Mouse (Mus musculus): ENCODE measurements at regions not wholly inside any gene's neighbourhood (a gene's known extent, or its start where the extent isn't known, plus 50 kb on each side); places are given as distances from the start of the nearest gene placed in this dataset.

DNA sequence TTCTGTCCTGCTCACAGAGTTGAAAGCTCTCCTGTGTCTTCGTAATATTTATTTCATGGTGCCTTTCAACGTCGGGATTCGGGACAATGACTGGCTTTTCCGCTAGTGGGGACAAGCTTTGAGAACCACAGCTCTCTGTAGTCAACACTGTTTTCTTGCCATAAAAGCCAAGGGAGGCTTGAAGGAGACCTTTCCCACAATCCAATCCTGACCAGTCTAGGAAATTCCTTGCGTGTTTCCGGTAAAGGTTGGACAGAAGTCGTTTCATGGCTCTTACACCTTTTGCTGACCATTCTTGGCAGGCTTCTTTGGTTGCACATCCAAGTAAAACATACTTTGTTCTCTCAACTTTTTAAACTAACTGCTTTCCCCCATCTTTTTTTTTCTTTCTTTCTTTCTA is 61.2 kb upstream of the Ak4 start:
- TF ChIP-seq GATA1 (IDR thresholded peaks at IDR 0.05; ENCODE audit: low read length) (no peak), TAL1 (IDR thresholded peaks at IDR 0.05; ENCODE audit: low read length) (no peak)

All from erythroblast, embryonic 14.5 days (primary cell).